Mouse (Mus musculus) forelimb bud, embryonic 11.5 days (tissue): ENCODE measurements around the gene Rnf182.

Experiments
- DNase-seq: peaks from one replicate; pipeline ENCODE4 v3.0.0-alpha.2; 2012; ENCODE audit warnings: low read depth, low spot score

Rnf182 gene

GRCm38 (mm10) chr13:43615577-43616254, at the start of gene Rnf182:
Gene Rnf182, plus strand, starts transcription at chr13:43615710.
- DNase-seq = peak; percentile 70

GRCm38 (mm10) chr13:43566184-43566583, 49.3 kb upstream of the Rnf182 start:
- DNase-seq = no peak

- DNase-seq = no peak
Measured at GRCm38 (mm10) chr13:43567141-43567891, 48.2 kb upstream of the Rnf182 start.

GRCm38 (mm10) chr13:43573979-43574378, 41.5 kb upstream of the Rnf182 start:
- DNase-seq = no peak

- no peak for DNase-seq
Measured at GRCm38 (mm10) chr13:43575431-43575830, 40.1 kb upstream of the Rnf182 start.

GRCm38 (mm10) chr13:43577254-43577653, 38.3 kb upstream of the Rnf182 start:
- no peak for DNase-seq

GRCm38 (mm10) chr13:43577766-43578165, 37.7 kb upstream of the Rnf182 start:
- DNase-seq = no peak

- DNase-seq = peak; percentile 48
Measured at GRCm38 (mm10) chr13:43579740-43580139, 35.8 kb upstream of the Rnf182 start.

- no peak for DNase-seq
Measured at GRCm38 (mm10) chr13:43580661-43581060, 34.8 kb upstream of the Rnf182 start.

GRCm38 (mm10) chr13:43582961-43583360, 32.5 kb upstream of the Rnf182 start:
- DNase-seq = no peak

- DNase-seq = no peak
Measured at GRCm38 (mm10) chr13:43583504-43583903, 32.0 kb upstream of the Rnf182 start.

GRCm38 (mm10) chr13:43585335-43585734, 30.2 kb upstream of the Rnf182 start:
- DNase-seq = no peak

GRCm38 (mm10) chr13:43586966-43587365, 28.5 kb upstream of the Rnf182 start:
- no peak for DNase-seq

- DNase-seq = no peak
Measured at GRCm38 (mm10) chr13:43587844-43588840, 27.4 kb upstream of the Rnf182 start.

GRCm38 (mm10) chr13:43591828-43592680, 23.5 kb upstream of the Rnf182 start:
- DNase-seq = no peak

GRCm38 (mm10) chr13:43592681-43593068, 22.8 kb upstream of the Rnf182 start:
- no peak for DNase-seq

- DNase-seq = peak; percentile 68
Measured at GRCm38 (mm10) chr13:43595896-43596295, 19.6 kb upstream of the Rnf182 start.

GRCm38 (mm10) chr13:43600967-43601366, 14.5 kb upstream of the Rnf182 start:
- no peak for DNase-seq

GRCm38 (mm10) chr13:43602440-43602839, 13.1 kb upstream of the Rnf182 start:
- DNase-seq = no peak

GRCm38 (mm10) chr13:43603042-43603441, 12.5 kb upstream of the Rnf182 start:
- no peak for DNase-seq

- DNase-seq = no peak
Measured at GRCm38 (mm10) chr13:43608854-43609253, 6.7 kb upstream of the Rnf182 start.
